Mouse (Mus musculus) hindbrain, embryonic 13.5 days (tissue): Measurements from ENCODE around the gene Fbf1. TPM values are rescaled to one million over a fixed set of nuclear protein-coding genes. Genes with fewer than 3 reads are reported as not detected.
A peak's percentile ranks its signal among the peaks of the same experiment; 100 is the strongest.
"Not testable (repeated sequence)": the region's sequence is repeated elsewhere in the genome, so short reads cannot be mapped to it uniquely, and the experiment has no call there.

ENCODE experiments used
- ATAC-seq: fragments of 200-750 bp; cut with Nextera tagmentation; 2 replicates; pipeline ENCODE4 v1.8.0; 2017; ENCODE audit warnings: moderate TSS enrichment; ENCODE audit not compliant: low FRiP score
- H3K27ac ChIP-seq: fragments of 300-500 bp; sonication (generic); 2 replicates; pipeline ENCODE4 v1.5.1; 2015; ENCODE audit warnings: inconsistent platforms, mild to moderate bottlenecking, moderate library complexity
- H3K27me3 ChIP-seq: fragments of 300-500 bp; sonication (generic); 2 replicates; pipeline ENCODE4 v1.6.1; 2015; ENCODE audit warnings: mild to moderate bottlenecking, inconsistent platforms
- H3K36me3 ChIP-seq: fragments of 300-500 bp; sonication (generic); 2 replicates; pipeline ENCODE4 v1.6.1; 2015; ENCODE audit warnings: mild to moderate bottlenecking, inconsistent platforms
- H3K4me1 ChIP-seq: fragments of 300-500 bp; sonication (generic); replicated peaks from 2 replicates; pipeline ENCODE4 v1.6.1; 2015; ENCODE audit warnings: inconsistent platforms
- H3K4me2 ChIP-seq: fragments of 300-500 bp; sonication (generic); 2 replicates; pipeline ENCODE4 v1.6.1; 2015; ENCODE audit warnings: inconsistent platforms, mild to moderate bottlenecking, moderate library complexity
- H3K4me3 ChIP-seq: fragments of 300-500 bp; sonication (generic); 2 replicates; pipeline ENCODE4 v1.5.1; 2015; ENCODE audit warnings: mild to moderate bottlenecking, inconsistent platforms
- H3K9ac ChIP-seq: fragments of 300-500 bp; sonication (generic); 2 replicates; pipeline ENCODE4 v1.6.1; 2015; ENCODE audit warnings: mild to moderate bottlenecking, inconsistent platforms
- H3K9me3 ChIP-seq: fragments of 300-500 bp; sonication (generic); 2 replicates; pipeline ENCODE4 v1.6.1; 2016; ENCODE audit warnings: inconsistent platforms
- WGBS: fragments of 180-500 bp; shearing (Covaris S2); methylation state at CpG from one replicate; pipeline ENCODE4 v1.1.7; 2015; 5-methylcytosine and 5-hydroxymethylcytosine counted together
- polyA plus RNA-seq: library from polyadenylated mRNA; unstranded; fragments of >200 nt; fragmentation: Nextera tagmentation; extraction: Ambion mirVana; gene quantifications from 2 replicates; pipeline ENCODE4 v1.2.1, GENCODE M21; 2015

The Fbf1 gene
- polyA plus RNA-seq, 1 experiment from 2014 or later, result 64.4 TPM

DNA sequence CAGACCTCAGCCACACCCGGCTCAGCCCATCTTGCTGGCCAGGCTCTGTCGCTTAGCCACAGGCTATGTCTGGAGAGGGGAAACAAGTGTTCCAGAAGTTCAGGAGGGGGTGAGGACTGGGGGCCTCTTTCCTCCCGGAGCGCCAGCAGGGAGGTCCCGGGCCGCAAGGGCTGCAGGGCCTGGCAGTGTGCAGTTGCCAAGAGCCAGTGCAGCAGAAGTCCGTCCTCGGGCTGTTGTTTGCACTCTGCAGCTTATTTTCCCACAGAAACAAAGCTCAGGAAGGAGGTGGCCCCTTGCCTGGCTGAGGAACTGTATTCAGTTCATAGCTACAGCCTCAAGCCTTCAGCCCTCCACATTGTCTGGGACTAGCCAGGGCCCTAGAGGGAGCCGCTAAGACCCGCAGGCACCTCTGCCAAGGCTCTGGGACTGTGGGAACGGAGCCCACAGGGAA is 66.0 kb downstream of the Fbf1 start:
- Histone ChIP-seq H3K9ac (peak overlapping the region; percentile 51; the same call in 1 of the 2 replicates), H3K4me3 (no peak overlapping the region), H3K9me3 (no peaks in the 10 kb centered on the region), H3K27me3 (peaks cover 19% of the 10 kb centered on the region), H3K4me2 (no peak overlapping the region), H3K27ac (peak overlapping the region; percentile 84), H3K4me1 (peaks cover 38% of the 10 kb centered on the region), H3K36me3 (no peaks in the 10 kb centered on the region)
- ATAC-seq, result peak; percentile 80
- 44% methylated on average over 11 of the region's 11 CpGs for WGBS

DNA sequence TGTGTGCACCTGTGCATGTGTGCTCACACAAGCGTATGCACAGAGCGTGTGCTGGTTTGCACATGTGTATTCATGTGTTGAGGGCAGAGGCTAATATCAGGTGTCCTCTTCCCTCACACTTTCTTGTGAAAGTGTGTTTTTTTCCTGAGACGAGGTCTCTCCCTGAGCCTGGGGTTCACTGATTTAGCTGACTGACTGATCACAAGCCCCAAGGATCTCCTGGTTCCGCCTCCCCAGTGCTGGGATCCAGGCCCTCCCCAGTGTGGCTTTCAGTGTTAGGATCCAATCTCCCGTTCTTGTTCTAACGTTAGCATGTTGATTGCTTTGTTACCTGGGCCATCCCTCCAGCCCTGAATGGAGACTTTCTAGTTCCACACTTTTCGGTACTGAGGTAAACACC is 67.1 kb downstream of the Fbf1 start:
- Histone ChIP-seq H3K4me1 (peaks cover 27% of the 10 kb centered on the region), H3K9ac (no peak overlapping the region), H3K27me3 (peaks cover 8% of the 10 kb centered on the region), H3K4me3 (no peak overlapping the region), H3K9me3 (no peaks in the 10 kb centered on the region), H3K36me3 (no peaks in the 10 kb centered on the region), H3K27ac (0 out of 2 replicates have a peak overlapping the region, but pooled peaks have one; percentile 84), H3K4me2 (no peak overlapping the region)
- ATAC-seq, result no peak
- WGBS, result 88% methylated on average over 7 of the region's 7 CpGs

DNA sequence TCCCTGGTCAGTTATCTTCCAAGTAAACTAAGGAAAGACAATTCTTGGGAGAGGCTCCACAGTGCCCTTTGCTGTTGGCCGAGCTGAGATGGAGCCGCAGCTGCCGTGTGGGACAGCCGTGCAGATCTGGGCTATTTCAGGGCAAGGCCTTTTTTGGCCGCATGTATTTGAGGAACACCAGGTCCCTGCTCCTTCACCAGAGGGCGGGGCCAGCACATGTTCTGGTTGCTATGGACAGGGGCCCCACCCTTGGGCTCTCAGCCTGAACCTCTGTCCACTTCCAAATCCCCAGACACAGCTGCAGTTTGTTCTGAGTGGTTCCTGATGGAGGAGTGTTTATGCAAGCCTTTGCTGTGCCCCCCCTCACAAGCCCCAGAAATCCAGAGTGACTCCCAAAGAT is 67.6 kb downstream of the Fbf1 start:
- 83% methylated on average over 6 of the region's 6 CpGs for WGBS
- Histone ChIP-seq H3K4me1 (peaks cover 26% of the 10 kb centered on the region), H3K4me2 (no peak overlapping the region), H3K9me3 (no peaks in the 10 kb centered on the region), H3K4me3 (no peak overlapping the region), H3K27me3 (peaks cover 3% of the 10 kb centered on the region), H3K9ac (no peak overlapping the region), H3K36me3 (no peaks in the 10 kb centered on the region), H3K27ac (no peak overlapping the region)
- no peak for ATAC-seq

DNA sequence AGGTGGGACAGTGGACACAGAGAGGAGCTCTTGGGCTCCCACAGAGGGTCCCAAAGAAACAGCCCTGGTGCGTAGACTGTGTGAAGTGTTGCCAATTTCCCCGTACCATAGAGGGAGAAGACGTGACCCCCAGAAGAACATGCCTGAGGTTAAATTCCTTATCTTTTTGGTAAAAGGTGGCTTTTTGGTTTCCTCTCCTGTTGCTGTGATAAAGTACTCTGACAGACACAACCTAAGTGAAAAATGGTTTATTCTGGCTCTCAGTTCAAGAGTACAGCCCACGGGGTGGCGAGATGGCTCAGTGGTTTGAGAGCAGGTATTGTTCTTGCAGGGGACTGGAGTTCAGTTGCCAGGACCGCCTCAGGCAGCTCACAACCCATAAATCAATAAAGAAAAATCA is 68.5 kb downstream of the Fbf1 start:
- Histone ChIP-seq H3K27me3 (peaks cover 3% of the 10 kb centered on the region; the same call in 1 of the 2 replicates), H3K9ac (no peak overlapping the region), H3K36me3 (no peaks in the 10 kb centered on the region), H3K4me3 (no peak overlapping the region), H3K4me2 (no peak overlapping the region), H3K9me3 (no peaks in the 10 kb centered on the region), H3K27ac (no peak overlapping the region), H3K4me1 (peaks cover 24% of the 10 kb centered on the region)
- 92% methylated on average over 6 of the region's 6 CpGs for WGBS
- ATAC-seq, result no peak

DNA sequence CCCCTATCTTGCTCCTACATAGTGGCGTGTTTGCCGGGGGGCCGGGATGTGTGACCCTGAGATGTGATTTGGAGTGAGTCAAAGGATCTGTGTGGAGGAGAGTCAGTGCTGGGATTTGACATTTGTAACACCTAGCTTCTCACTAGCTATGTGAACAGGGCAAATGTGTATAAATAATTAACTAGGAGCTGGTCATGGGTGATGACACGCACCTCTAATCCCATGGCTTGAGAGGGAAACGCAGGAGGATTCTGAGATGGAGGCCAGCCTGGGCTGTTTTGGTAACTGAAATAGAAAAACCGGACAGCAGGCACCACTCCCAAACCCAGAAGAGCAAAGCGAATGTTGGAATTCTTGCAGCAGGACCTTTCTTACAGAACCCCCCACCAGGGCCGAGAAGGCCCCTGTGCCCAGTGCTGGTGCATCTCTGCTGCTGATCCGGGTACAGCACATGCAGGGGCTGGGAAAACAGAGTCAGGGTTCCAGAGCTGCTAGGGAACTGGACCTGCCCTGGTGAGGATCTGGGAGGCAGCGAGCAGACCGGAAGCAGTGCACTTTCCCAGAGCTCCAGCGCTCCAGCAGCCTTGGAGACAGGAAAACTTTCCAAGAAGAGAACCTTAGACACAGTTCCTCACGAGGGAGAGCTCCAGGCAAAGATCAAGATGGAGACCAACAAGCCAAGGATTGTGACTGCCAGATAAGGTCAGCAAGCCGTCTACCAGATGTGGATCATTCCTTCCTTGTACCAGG is 69.1 kb downstream of the Fbf1 start:
- H3K4me2 ChIP-seq, result no peak overlapping the region
- no peak overlapping the region for H3K27ac ChIP-seq
- H3K36me3 ChIP-seq, result no peaks in the 10 kb centered on the region
- H3K4me3 ChIP-seq, result no peak overlapping the region
- WGBS, result 80% methylated on average over 14 of the region's 14 CpGs
- H3K4me1 ChIP-seq, result peaks cover 19% of the 10 kb centered on the region
- H3K27me3 ChIP-seq, result peaks cover 3% of the 10 kb centered on the region; the same call in 1 of the 2 replicates
- H3K9ac ChIP-seq, result no peak overlapping the region
- ATAC-seq, result no peak
- no peaks in the 10 kb centered on the region for H3K9me3 ChIP-seq

DNA sequence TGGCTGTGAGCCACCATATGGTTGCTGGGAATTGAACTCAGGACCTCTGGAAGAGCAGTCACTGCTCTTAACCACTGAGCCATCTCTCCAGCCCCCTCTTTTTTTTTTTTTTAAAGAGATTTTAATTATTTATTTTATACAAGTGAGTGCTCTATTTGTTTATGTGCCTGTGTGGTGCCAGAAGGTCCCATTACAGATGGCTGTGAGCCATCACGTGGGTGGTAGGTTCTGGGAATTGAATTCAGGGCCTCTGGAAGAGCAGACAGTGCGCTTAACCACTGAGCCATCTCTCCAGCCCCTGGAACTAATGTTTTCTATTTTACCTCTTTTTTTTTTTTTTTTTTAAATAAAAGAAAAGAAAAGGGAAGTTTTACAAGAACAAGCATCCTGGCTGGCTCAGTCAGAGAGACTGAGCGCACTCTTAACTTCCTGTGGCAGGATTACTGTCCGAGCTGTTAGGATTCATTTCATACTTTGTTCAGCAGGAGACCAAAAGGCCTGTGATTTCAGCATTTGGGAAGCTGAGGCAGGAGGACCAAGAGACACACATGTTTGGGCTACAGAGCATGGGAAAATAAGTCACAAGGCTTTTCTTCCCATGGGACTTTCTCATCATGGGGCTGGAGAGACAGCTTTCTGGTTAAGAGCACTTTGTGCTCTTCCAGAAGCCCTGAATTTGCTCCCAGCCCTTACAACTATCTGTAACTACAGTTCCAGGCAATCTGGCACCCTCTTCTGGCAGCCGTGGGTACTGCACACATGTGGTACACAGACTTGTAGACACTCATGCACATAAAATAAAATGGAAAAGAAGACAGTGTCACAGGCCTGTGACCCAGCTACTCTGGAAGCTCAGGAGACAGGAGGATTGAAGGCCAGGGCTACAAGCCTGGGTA is 71.5 kb downstream of the Fbf1 start:
- Histone ChIP-seq H3K27me3 (peaks cover 3% of the 10 kb centered on the region; the same call in 1 of the 2 replicates), H3K4me2 (no peak overlapping the region), H3K4me1 (peaks cover 2% of the 10 kb centered on the region), H3K4me3 (no peak overlapping the region), H3K9me3 (no peaks in the 10 kb centered on the region), H3K27ac (no peak overlapping the region), H3K36me3 (no peaks in the 10 kb centered on the region), H3K9ac (no peak overlapping the region)
- no peak for ATAC-seq
- WGBS, result 91% methylated on average over 5 of the region's 5 CpGs

DNA sequence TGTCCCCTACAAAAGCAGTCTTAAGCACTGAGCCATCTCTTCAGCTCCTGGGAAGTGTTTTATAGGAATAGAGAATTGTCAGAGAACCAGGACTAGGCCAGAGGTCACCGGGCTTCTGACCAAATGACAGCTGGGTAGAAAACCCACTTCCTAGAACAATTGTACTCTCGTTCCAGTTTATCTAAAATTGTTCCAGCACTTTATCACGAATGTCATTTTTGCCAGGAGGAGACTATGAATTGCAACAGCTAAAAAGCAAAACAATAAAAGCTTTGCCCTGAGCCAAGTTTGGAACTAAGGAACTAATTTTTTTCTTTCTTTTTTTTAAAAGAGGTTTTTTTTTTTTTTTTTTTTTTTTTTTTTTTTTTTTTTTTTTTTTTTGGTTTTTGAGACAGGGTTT is 72.4 kb downstream of the Fbf1 start:
- no peak for ATAC-seq
- WGBS, result 80% methylated on average over 3 of the region's 3 CpGs
- H3K9me3 ChIP-seq, result no peaks in the 10 kb centered on the region
- H3K9ac ChIP-seq, result no peak overlapping the region
- no peaks in the 10 kb centered on the region for H3K36me3 ChIP-seq
- peaks cover 3% of the 10 kb centered on the region; the same call in 1 of the 2 replicates for H3K27me3 ChIP-seq
- no peaks in the 10 kb centered on the region for H3K4me1 ChIP-seq
- no peak overlapping the region for H3K4me3 ChIP-seq
- H3K4me2 ChIP-seq, result no peak overlapping the region
- H3K27ac ChIP-seq, result no peak overlapping the region

DNA sequence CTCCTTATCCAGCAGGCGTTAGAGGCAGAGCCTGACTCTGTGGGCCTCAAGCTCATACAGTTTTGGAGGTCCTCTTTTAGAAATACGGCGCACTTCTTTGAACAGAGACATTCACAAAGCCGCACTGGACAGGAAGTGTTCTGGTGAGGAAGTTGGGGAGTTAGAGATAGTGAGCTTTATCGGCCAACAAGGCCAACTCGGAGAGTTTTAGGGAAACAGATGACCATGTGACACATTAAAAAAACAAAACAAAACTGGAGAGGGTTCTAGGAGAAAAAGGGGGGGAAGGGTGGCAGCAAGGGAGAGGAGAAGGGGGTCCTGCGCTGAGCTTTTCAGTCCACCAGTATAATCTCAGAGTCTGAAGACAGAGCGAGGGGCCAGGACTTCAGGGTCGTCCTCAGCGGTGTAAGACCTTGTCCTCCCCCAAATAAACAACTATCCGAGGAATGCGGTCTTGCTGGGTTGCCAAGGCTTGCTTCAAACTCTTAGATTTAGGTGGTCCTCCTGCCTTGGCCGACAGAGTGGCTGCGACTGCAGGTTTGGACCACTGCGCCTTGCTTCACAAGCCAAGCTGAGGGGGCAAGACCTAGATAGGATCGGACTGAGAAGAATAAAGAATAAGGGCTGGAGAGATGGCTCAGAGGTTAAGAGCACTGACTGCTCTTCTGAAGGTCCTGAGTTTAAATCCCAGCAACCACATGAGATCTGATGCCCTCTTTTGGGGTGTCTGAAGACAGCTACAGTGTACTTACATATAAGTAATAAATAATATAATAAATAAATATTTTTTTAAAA is 74.0 kb downstream of the Fbf1 start:
- Histone ChIP-seq H3K9me3 (no peaks in the 10 kb centered on the region), H3K27me3 (peaks cover 3% of the 10 kb centered on the region; the same call in 1 of the 2 replicates), H3K36me3 (no peaks in the 10 kb centered on the region), H3K4me1 (no peaks in the 10 kb centered on the region), H3K4me3 (no peak overlapping the region), H3K9ac (no peak overlapping the region), H3K4me2 (no peak overlapping the region), H3K27ac (no peak overlapping the region; the same call in 1 of the 2 replicates)
- 72% methylated on average over 16 of the region's 16 CpGs for WGBS
- ATAC-seq, result no peak

DNA sequence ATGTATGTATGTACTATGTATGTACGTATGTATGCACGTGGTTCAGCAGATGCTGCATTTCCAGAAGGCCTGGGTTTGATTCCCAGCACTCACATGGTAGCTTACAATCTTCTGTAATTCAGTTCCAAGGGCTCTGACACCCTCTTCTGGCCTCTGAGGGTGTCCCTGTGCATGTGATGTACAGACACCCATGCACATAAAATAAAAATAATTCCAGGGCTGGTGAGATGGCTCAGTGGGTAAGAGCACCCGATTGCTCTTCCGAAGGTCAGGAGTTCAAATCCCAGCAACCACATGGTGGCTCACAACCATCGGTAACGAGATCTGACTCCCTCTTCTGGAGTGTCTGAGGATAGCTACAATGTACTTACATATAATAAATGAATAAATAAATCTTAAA is 75.0 kb downstream of the Fbf1 start:
- not testable (repeated sequence) for H3K9ac ChIP-seq, H3K27ac ChIP-seq, ATAC-seq, H3K27me3 ChIP-seq, H3K9me3 ChIP-seq, H3K36me3 ChIP-seq, H3K4me2 ChIP-seq, H3K4me1 ChIP-seq, H3K4me3 ChIP-seq
- 95% methylated on average over 6 of the region's 6 CpGs for WGBS
